Mouse (Mus musculus) heart, embryonic 15.5 days (tissue): ENCODE measurements at regions not wholly inside any gene's neighbourhood (a gene's known extent, or its start where the extent isn't known, plus 50 kb on each side); places are given as distances from the start of the nearest gene placed in this dataset.

ENCODE experiments used
- ATAC-seq: fragments of 200-750 bp; cut with Nextera tagmentation; replicated peaks from 2 replicates; pipeline ENCODE4 v1.8.0; 2017; ENCODE audit warnings: low read depth, moderate TSS enrichment; ENCODE audit not compliant: insufficient number of reproducible peaks, insufficient read depth, low FRiP score
- H3K27ac ChIP-seq: fragments of 300-500 bp; sonication (generic); 2 replicates; pipeline ENCODE4 v1.5.1; 2015; ENCODE audit warnings: mild to moderate bottlenecking, inconsistent platforms
- H3K27me3 ChIP-seq: fragments of 300-500 bp; sonication (generic); 2 replicates; pipeline ENCODE4 v1.6.1; 2015; ENCODE audit warnings: inconsistent platforms
- H3K36me3 ChIP-seq: fragments of 300-500 bp; sonication (generic); 2 replicates; pipeline ENCODE4 v1.6.1; 2015; ENCODE audit warnings: mild to moderate bottlenecking, inconsistent platforms
- H3K4me1 ChIP-seq: fragments of 300-500 bp; sonication (generic); replicated peaks from 2 replicates; pipeline ENCODE4 v1.6.1; 2015; ENCODE audit warnings: inconsistent platforms
- H3K4me2 ChIP-seq: fragments of 300-500 bp; sonication (generic); 2 replicates; pipeline ENCODE4 v1.6.1; 2015; ENCODE audit warnings: inconsistent platforms, mild to moderate bottlenecking, moderate library complexity
- H3K4me3 ChIP-seq: fragments of 300-500 bp; sonication (generic); 2 replicates; pipeline ENCODE4 v1.5.1; 2015; ENCODE audit warnings: mild to moderate bottlenecking, inconsistent platforms
- H3K9ac ChIP-seq: fragments of 300-500 bp; sonication (generic); 2 replicates; pipeline ENCODE4 v1.6.1; 2015; ENCODE audit warnings: mild to moderate bottlenecking, inconsistent platforms
- H3K9me3 ChIP-seq: fragments of 300-500 bp; sonication (generic); replicated peaks from 2 replicates; pipeline ENCODE4 v1.6.1; 2016; ENCODE audit warnings: inconsistent platforms
- WGBS: fragments of 180-500 bp; shearing (Covaris S2); methylation state at CpG from one replicate; pipeline ENCODE4 v1.1.7; 2015; ENCODE audit warnings: mixed read lengths; 5-methylcytosine and 5-hydroxymethylcytosine counted together

- Histone ChIP-seq H3K9me3 (no peaks in the 10 kb centered on the region), H3K36me3 (no peaks in the 10 kb centered on the region), H3K4me2 (no peak overlapping the region), H3K27me3 (peaks cover 20% of the 10 kb centered on the region; the same call in 1 of the 2 replicates), H3K27ac (no peak overlapping the region), H3K4me1 (peaks cover 19% of the 10 kb centered on the region), H3K4me3 (no peak overlapping the region), H3K9ac (no peak overlapping the region)
- no peak for ATAC-seq
- 53% methylated on average over 6 of the region's 6 CpGs for WGBS
These were observed 107.7 kb downstream of the H2al1j start for GRCm38 (mm10) chrX:11435338-11435737.

GRCm38 (mm10) chrX:11437151-11437944 lies 109.7 kb downstream of the H2al1j start:
- WGBS: 30% methylated on average over 12 of the region's 12 CpGs
- no peak for ATAC-seq
- H3K4me1 ChIP-seq: peaks cover 19% of the 10 kb centered on the region
- no peak overlapping the region for H3K9ac ChIP-seq
- H3K36me3 ChIP-seq: no peaks in the 10 kb centered on the region
- H3K9me3 ChIP-seq: no peaks in the 10 kb centered on the region
- H3K27me3 ChIP-seq: peaks cover 21% of the 10 kb centered on the region; the same call in 1 of the 2 replicates
- peak overlapping the region; percentile 24; the same call in 1 of the 2 replicates for H3K4me2 ChIP-seq
- H3K4me3 ChIP-seq: no peak overlapping the region
- peak overlapping the region; percentile 53 for H3K27ac ChIP-seq

GRCm38 (mm10) chrX:11443543-11443942 lies 115.9 kb downstream of the H2al1j start:
- Histone ChIP-seq H3K27me3 (peaks cover 17% of the 10 kb centered on the region; the same call in 1 of the 2 replicates), H3K27ac (no peak overlapping the region), H3K4me3 (no peak overlapping the region), H3K4me2 (no peak overlapping the region), H3K9me3 (no peaks in the 10 kb centered on the region), H3K36me3 (no peaks in the 10 kb centered on the region), H3K4me1 (peaks cover 11% of the 10 kb centered on the region), H3K9ac (no peak overlapping the region)
- no peak for ATAC-seq
- WGBS: 29% methylated on average over 7 of the region's 7 CpGs

GRCm38 (mm10) chrX:11444261-11444725 lies 116.7 kb downstream of the H2al1j start:
- Histone ChIP-seq H3K27me3 (peaks cover 17% of the 10 kb centered on the region), H3K4me2 (no peak overlapping the region), H3K36me3 (no peaks in the 10 kb centered on the region), H3K27ac (0 out of 2 replicates have a peak overlapping the region, but pooled peaks have one; percentile 5), H3K4me1 (peaks cover 11% of the 10 kb centered on the region), H3K9ac (no peak overlapping the region), H3K4me3 (no peak overlapping the region), H3K9me3 (no peaks in the 10 kb centered on the region)
- ATAC-seq: peak; percentile 60
- WGBS: 48% methylated on average over 10 of the region's 10 CpGs

- no peak overlapping the region for H3K27ac ChIP-seq
- peaks cover 6% of the 10 kb centered on the region for H3K27me3 ChIP-seq
- no peak overlapping the region for H3K4me3 ChIP-seq
- no peak overlapping the region for H3K4me2 ChIP-seq
- H3K4me1 ChIP-seq: peaks cover 11% of the 10 kb centered on the region
- no peaks in the 10 kb centered on the region for H3K9me3 ChIP-seq
- H3K9ac ChIP-seq: no peak overlapping the region
- no peaks in the 10 kb centered on the region for H3K36me3 ChIP-seq
- WGBS: 63% methylated on average over 4 of the region's 4 CpGs
- no peak for ATAC-seq
These were observed 121.1 kb downstream of the H2al1j start for GRCm38 (mm10) chrX:11448711-11449110.

- Histone ChIP-seq H3K27ac (no peak overlapping the region), H3K4me3 (no peak overlapping the region), H3K9ac (no peak overlapping the region), H3K27me3 (peaks cover 3% of the 10 kb centered on the region; the same call in 1 of the 2 replicates), H3K4me2 (no peak overlapping the region), H3K9me3 (no peaks in the 10 kb centered on the region), H3K4me1 (no peaks in the 10 kb centered on the region), H3K36me3 (no peaks in the 10 kb centered on the region)
- ATAC-seq: no peak
- 52% methylated on average over 4 of the region's 4 CpGs for WGBS
These were observed 130.9 kb downstream of the H2al1j start for GRCm38 (mm10) chrX:11458521-11458920.

- ATAC-seq: no peak
- H3K9ac ChIP-seq: no peak overlapping the region
- no peaks in the 10 kb centered on the region for H3K27me3 ChIP-seq
- WGBS: 51% methylated on average over 3 of the region's 3 CpGs
- no peak overlapping the region for H3K4me3 ChIP-seq
- H3K27ac ChIP-seq: no peak overlapping the region
- no peaks in the 10 kb centered on the region for H3K36me3 ChIP-seq
- no peaks in the 10 kb centered on the region for H3K4me1 ChIP-seq
- no peak overlapping the region for H3K4me2 ChIP-seq
- H3K9me3 ChIP-seq: no peaks in the 10 kb centered on the region
These were observed 136.4 kb downstream of the H2al1j start for GRCm38 (mm10) chrX:11463955-11464511.

GRCm38 (mm10) chrX:11466191-11466590 lies 138.6 kb downstream of the H2al1j start:
- ATAC-seq: no peak

GRCm38 (mm10) chrX:11479696-11480339 lies 152.2 kb downstream of the H2al1j start:
- Histone ChIP-seq H3K36me3 (no peaks in the 10 kb centered on the region), H3K4me3 (no peak overlapping the region), H3K27ac (no peak overlapping the region), H3K4me1 (no peaks in the 10 kb centered on the region), H3K9me3 (no peaks in the 10 kb centered on the region), H3K27me3 (no peaks in the 10 kb centered on the region), H3K4me2 (no peak overlapping the region), H3K9ac (no peak overlapping the region)
- WGBS: 70% methylated on average over 16 of the region's 16 CpGs
- no peak for ATAC-seq

More at GRCm38 (mm10) chrX:11466191-11466590, 138.6 kb downstream of the H2al1j start:
- Histone ChIP-seq H3K36me3 (no peaks in the 10 kb centered on the region), H3K27ac (no peak overlapping the region), H3K4me1 (no peaks in the 10 kb centered on the region), H3K27me3 (no peaks in the 10 kb centered on the region), H3K9me3 (no peaks in the 10 kb centered on the region), H3K9ac (no peak overlapping the region), H3K4me3 (no peak overlapping the region), H3K4me2 (no peak overlapping the region)
- WGBS: 76% methylated on average over 4 of the region's 4 CpGs

GRCm38 (mm10) chrX:11482141-11482540 lies 154.5 kb downstream of the H2al1j start:
- 62% methylated on average over 7 of the region's 7 CpGs for WGBS
- H3K27me3 ChIP-seq: no peaks in the 10 kb centered on the region
- no peak for ATAC-seq

GRCm38 (mm10) chrX:11486588-11486987 lies 159.0 kb downstream of the H2al1j start:
- H3K27ac ChIP-seq: peak overlapping the region; percentile 54
- H3K9me3 ChIP-seq: no peaks in the 10 kb centered on the region
- peaks cover 4% of the 10 kb centered on the region for H3K4me1 ChIP-seq
- H3K27me3 ChIP-seq: peaks cover 7% of the 10 kb centered on the region; the same call in 1 of the 2 replicates
- H3K9ac ChIP-seq: no peak overlapping the region
- H3K4me2 ChIP-seq: no peak overlapping the region
- H3K36me3 ChIP-seq: no peaks in the 10 kb centered on the region
- ATAC-seq: 0 out of 2 replicates have a peak, but pooled peaks have one; percentile 35
- WGBS: 19% methylated on average over 2 of the region's 2 CpGs
- H3K4me3 ChIP-seq: no peak overlapping the region

More at GRCm38 (mm10) chrX:11482141-11482540, 154.5 kb downstream of the H2al1j start:
- H3K9me3 ChIP-seq: no peaks in the 10 kb centered on the region
- H3K4me2 ChIP-seq: no peak overlapping the region
- H3K4me3 ChIP-seq: no peak overlapping the region
- peaks cover 4% of the 10 kb centered on the region for H3K4me1 ChIP-seq
- no peak overlapping the region for H3K27ac ChIP-seq
- no peaks in the 10 kb centered on the region for H3K36me3 ChIP-seq
- no peak overlapping the region for H3K9ac ChIP-seq
